Mouse (Mus musculus): Measurements from ENCODE around the gene Scgb1b10.
"Not testable (repeated sequence)": the region's sequence is repeated elsewhere in the genome, so short reads cannot be mapped to it uniquely, and the experiment has no call there.

Scgb1b10 gene

DNA sequence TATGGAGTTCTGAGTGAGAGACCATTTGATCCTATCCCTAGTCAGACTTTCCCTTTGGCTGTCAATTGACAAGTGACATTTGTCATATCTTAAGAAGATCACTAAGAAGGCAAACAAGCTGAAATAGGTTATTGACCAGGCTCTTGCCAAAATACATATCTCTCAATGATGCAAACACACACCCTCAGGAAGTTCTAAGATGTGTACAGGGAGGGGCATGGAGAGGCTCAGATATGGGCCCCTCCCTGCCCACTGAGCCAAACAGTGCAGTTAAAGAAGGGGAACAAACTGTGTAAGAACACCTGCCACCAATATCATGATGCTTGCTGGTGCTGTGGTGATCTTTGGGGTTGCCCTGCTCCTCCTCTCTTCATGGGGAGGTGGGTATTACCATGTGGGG lies at the start of gene Scgb1b10:
TSS of gene Scgb1b10 (plus strand) at position 301 of the 400 bp plus-strand sequence.
- not testable (repeated sequence) for TF ChIP-seq GATA4 (IDR thresholded peaks at IDR 0.05; ENCODE audit: insufficient replicate concordance, low read length)
